Mouse (Mus musculus) retina, postnatal 7 days (tissue): ENCODE data around the gene Adgra1.

Experiments
- DNase-seq: peaks from one replicate; pipeline ENCODE4 v3.0.0-alpha.2; 2012; ENCODE audit warnings: low read depth, low spot score

Adgra1 gene

DNA sequence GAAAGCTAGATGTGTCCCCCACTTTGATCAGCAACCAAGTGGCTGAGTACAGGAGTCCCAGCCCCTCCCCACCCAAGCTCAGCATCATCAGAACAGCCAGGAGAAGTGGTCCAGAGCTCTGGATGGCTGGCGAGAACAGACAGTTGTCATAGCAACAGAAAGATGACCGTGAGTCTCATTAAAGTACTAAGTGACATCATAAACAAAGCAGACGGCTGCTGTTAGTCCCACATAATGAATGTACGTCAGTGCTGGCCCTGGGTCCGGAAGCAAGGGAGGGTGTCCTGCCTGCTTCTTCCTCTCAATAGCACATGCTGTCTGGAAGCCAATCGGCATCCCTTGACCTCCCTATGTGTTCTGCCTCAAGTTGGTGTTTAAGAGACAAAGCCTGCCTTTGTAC lies 16.2 kb downstream of the Adgra1 start:
- DNase-seq = no peak

DNA sequence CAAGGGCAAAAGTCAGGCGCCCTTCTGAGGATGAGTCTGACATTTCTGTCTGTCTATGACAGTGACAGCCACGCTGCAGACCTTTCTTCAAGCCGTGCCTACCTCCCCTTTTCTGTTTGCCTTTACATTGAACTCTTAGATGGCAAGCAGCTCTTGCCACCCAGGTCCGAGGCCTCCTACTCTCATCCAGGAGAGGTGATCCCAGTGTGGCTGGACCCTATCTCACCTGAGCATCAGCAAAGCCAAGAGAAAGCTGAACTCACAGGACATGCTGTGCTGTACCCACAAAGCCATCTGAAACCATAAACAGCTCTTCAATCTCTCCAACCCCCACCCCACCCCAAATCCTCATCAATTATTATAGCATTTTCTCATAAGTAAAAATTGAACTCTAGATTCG lies 16.7 kb downstream of the Adgra1 start:
- no peak for DNase-seq

- DNase-seq = no peak
Observed at GRCm38 (mm10) chr7:139851098-139851497, 17.1 kb downstream of the Adgra1 start.

- DNase-seq = no peak
Observed at GRCm38 (mm10) chr7:139855261-139855660, 21.3 kb downstream of the Adgra1 start.

GRCm38 (mm10) chr7:139861411-139861810 lies 27.4 kb downstream of the Adgra1 start:
- DNase-seq = peak; percentile 36

GRCm38 (mm10) chr7:139863076-139863475 lies 29.1 kb downstream of the Adgra1 start:
- DNase-seq = no peak

DNA sequence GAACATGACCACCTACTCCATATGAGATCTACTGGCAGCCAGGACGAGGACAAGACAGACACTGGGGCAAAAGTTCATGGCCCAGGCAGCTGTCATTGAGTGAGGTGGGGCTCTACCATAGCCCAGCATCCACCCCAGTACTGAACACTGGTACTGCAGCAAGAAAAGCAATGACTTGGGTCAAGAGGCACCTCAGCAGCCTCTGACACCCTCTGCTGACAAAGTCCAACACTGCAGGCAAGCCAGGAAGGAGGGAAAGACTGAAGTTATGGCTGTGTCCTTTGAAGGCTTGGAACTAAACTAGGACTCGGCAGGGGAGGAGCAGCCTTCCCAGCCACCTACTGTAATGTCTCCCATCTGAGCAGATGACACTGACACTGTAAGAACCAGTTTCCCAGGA lies 30.3 kb downstream of the Adgra1 start:
- DNase-seq = no peak

DNA sequence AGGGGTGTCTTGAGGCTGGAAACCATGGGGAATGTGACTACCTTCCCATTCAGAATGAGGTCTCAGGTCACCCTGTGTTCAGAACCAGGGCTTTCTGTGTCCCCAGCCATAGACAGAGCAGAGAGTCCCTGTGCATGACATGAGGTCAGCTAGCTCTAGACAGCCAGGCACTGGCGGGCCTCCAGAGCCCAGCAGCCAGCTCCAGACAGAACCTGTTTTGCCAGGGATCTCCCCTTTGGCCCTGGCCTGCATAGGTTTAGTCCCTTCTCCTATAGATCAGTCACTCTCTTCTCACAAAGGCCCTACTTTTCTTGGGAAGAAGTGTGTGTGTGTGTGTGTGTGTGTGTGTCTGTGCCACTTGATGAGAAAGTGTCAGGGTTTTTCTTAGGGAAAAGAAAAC lies 30.9 kb downstream of the Adgra1 start:
- DNase-seq = no peak

DNA sequence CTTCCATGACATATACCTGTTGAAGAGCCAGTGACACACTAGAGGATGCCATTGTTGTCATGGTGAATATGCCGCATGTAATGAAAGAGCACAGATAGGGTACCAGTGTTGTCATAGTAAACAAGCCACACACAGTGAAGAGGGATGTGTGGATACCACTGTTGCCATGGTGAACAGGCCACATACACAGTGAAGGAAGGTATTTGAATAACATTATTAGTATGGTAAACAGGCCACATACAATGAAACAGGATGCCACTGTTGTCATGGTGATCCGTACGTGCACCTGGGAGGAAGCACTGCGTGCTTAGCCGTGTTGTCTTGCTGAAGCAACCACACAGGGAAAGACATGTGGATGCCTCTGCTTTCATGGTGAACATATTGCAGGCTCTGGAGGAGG lies 37.0 kb downstream of the Adgra1 start:
- DNase-seq = no peak

GRCm38 (mm10) chr7:139877167-139877792 lies 43.3 kb downstream of the Adgra1 start:
- DNase-seq = no peak

GRCm38 (mm10) chr7:139878122-139878521 lies 44.1 kb downstream of the Adgra1 start:
- DNase-seq = no peak

GRCm38 (mm10) chr7:139878621-139879020 lies 44.6 kb downstream of the Adgra1 start:
- DNase-seq = no peak

GRCm38 (mm10) chr7:139883545-139883944 lies 49.6 kb downstream of the Adgra1 start:
- DNase-seq = no peak

DNA sequence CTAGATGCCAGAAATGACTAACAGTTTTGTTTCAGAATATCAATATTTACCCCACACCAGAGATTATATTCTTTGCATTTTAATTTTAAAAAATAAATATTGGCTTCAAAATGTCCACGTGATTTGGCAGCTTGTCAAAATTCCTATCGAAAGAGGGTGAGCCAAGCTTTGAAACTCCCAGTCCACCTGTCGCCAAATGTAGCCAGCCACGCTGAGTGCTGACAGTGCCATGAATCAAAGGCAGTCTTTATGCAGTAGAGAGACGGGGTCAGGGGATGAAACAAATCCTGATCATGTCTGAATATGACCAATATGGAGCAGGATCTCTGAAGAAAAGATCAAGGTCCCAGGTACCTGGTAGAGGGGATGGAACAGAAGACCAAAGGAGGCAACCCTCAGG lies 57.8 kb downstream of the Adgra1 start:
- no peak for DNase-seq

DNA sequence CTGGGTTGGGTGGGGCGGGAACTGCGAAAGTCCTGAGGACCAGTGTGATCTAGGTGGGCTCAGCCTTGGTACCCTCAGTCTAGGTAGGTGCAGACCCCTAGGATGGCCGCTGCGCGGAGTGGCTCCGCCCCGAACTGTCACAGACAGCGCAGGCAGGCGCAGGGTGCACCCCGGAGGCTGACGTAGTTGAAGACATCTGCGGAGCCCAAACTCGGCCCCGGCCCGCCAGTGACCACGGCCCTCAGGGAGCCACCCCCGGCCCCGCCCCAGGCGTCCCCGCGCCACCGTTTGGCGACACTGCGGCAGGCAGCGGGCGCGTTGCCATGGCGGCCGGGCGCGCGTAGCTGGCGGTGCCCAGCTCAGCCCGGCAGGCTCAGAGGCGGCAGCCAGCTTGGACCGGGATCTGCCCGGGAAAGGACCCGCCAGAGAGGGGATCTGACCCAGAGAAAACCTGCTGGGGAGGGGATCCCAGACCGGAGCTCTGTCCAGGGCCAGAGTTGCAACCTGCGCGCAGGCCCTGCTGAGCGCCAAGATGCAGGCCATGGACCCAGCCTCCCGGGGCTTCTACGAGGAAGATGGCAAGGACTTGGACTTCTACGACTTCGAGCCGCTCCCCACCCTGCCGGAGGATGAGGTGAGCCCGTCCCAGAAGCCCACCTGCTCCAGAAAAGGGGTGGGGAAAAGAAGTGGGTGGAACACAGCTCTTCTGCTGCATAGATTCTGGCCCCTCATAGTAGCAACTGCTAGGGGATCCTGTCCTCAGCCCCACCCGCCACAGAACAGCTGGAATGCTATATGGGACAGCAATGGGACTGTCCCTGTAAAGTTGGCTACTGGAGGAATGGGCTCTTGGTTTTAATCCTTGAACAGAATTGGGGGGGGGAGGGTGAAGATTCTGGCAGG lies 60.9 kb downstream of the Adgra1 start, which contains the start of gene Kndc1:
Gene Kndc1, plus strand, starts transcription at position 42 of the 903 bp plus-strand sequence.
- DNase-seq = no peak

GRCm38 (mm10) chr7:139896271-139896670 lies 62.3 kb downstream of the Adgra1 start:
- DNase-seq = no peak

- no peak for DNase-seq
Observed at GRCm38 (mm10) chr7:139896796-139897195, 62.8 kb downstream of the Adgra1 start.

- DNase-seq = no peak
Observed at GRCm38 (mm10) chr7:139898606-139899005, 64.6 kb downstream of the Adgra1 start.

GRCm38 (mm10) chr7:139899505-139899904 lies 65.5 kb downstream of the Adgra1 start:
- DNase-seq = no peak

GRCm38 (mm10) chr7:139900456-139900855 lies 66.5 kb downstream of the Adgra1 start:
- DNase-seq = no peak

- no peak for DNase-seq
Observed at GRCm38 (mm10) chr7:139900896-139901295, 66.9 kb downstream of the Adgra1 start.

- DNase-seq = no peak
Observed at GRCm38 (mm10) chr7:139901981-139902380, 68.0 kb downstream of the Adgra1 start.

DNA sequence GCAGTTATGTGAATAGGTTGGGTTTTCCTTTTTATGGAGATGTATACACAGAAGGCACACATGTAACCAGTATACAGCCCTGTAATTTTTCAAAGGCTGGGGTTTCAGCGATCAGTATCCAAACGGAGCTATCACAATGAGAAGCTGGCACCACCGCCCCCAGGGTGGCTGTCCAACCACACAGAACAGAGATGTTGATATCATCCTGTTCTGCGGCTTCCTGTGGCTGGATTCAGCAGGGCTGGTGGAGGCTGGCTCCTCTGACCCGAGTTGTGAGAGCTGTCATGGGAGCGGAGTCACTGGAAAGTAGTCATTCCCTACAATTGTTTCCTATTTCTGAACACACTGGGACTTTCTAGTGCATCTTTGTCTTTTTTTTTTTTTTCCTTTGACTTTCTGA lies 71.3 kb downstream of the Adgra1 start:
- no peak for DNase-seq
